Mouse (Mus musculus) midbrain, embryonic 15.5 days (tissue): Measurements from ENCODE around the gene Med17. TPM values are rescaled to one million over a fixed set of nuclear protein-coding genes. Genes with fewer than 3 reads are reported as not detected.

Source experiments
- ATAC-seq: fragments of 200-750 bp; cut with Nextera tagmentation; replicated peaks from 2 replicates; pipeline ENCODE4 v1.8.0; 2017; ENCODE audit warnings: moderate TSS enrichment
- H3K27ac ChIP-seq: fragments of 300-500 bp; sonication (generic); 2 replicates; pipeline ENCODE4 v1.5.1; 2015; ENCODE audit warnings: mild to moderate bottlenecking, inconsistent platforms
- H3K27me3 ChIP-seq: fragments of 300-500 bp; sonication (generic); replicated peaks from 2 replicates; pipeline ENCODE4 v1.6.1; 2015; ENCODE audit warnings: inconsistent platforms
- H3K36me3 ChIP-seq: fragments of 300-500 bp; sonication (generic); replicated peaks from 2 replicates; pipeline ENCODE4 v1.6.1; 2015; ENCODE audit warnings: inconsistent platforms
- H3K4me1 ChIP-seq: fragments of 300-500 bp; sonication (generic); 2 replicates; pipeline ENCODE4 v1.6.1; 2015; ENCODE audit warnings: inconsistent platforms
- H3K4me2 ChIP-seq: fragments of 300-500 bp; sonication (generic); 2 replicates; pipeline ENCODE4 v1.6.1; 2015; ENCODE audit warnings: inconsistent platforms, mild to moderate bottlenecking, moderate library complexity
- H3K4me3 ChIP-seq: fragments of 300-500 bp; sonication (generic); 2 replicates; pipeline ENCODE4 v1.5.1; 2015; ENCODE audit warnings: mild to moderate bottlenecking, inconsistent platforms
- H3K9ac ChIP-seq: fragments of 300-500 bp; sonication (generic); 2 replicates; pipeline ENCODE4 v1.6.1; 2015; ENCODE audit warnings: mild to moderate bottlenecking, inconsistent platforms
- H3K9me3 ChIP-seq: fragments of 300-500 bp; sonication (generic); 2 replicates; pipeline ENCODE4 v1.6.1; 2016; ENCODE audit warnings: inconsistent platforms
- WGBS: fragments of 180-500 bp; shearing (Covaris S2); methylation state at CpG from one replicate; pipeline ENCODE4 v1.1.7; 2015; ENCODE audit warnings: mixed read lengths; 5-methylcytosine and 5-hydroxymethylcytosine counted together
- polyA plus RNA-seq: library from polyadenylated mRNA; unstranded; fragments of >200 nt; fragmentation: Nextera tagmentation; extraction: Ambion mirVana; gene quantifications from 2 replicates; pipeline ENCODE4 v1.2.1, GENCODE M21; 2015

The Med17 gene
- polyA plus RNA-seq, 1 experiment from 2014 or later = 30.8 TPM

DNA sequence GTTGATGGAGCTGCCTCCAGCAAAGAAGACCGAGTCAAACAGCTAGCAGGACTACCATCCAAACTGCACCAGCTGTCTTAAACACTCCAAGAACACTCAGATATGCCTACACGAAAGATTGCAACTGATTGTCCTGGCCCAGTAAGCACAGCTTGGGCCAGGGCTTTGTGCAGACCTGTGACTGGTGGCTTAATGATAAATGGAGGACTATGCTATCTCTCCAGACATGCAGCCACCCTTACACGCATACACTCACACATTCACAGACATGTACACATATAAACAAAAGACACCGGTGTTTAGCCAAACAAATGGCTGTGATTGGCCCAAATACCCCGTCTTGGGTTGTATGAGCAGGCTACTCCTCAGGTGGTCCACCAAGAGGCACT, 754 bp upstream of the Med17 start:
- H3K9me3 ChIP-seq = no peaks in the 10 kb centered on the region
- H3K27ac ChIP-seq = peak overlapping the region; percentile 89; the same call in 1 of the 2 replicates
- peaks cover 28% of the 10 kb centered on the region for H3K4me1 ChIP-seq
- peaks cover 8% of the 10 kb centered on the region for H3K36me3 ChIP-seq
- H3K4me2 ChIP-seq = peak overlapping the region; percentile 60
- ATAC-seq = peak; percentile 17
- 47% methylated on average over 5 of the region's 5 CpGs for WGBS
- H3K9ac ChIP-seq = peak overlapping the region; percentile 99
- H3K4me3 ChIP-seq = peak overlapping the region; percentile 90
- H3K27me3 ChIP-seq = no peaks in the 10 kb centered on the region

DNA sequence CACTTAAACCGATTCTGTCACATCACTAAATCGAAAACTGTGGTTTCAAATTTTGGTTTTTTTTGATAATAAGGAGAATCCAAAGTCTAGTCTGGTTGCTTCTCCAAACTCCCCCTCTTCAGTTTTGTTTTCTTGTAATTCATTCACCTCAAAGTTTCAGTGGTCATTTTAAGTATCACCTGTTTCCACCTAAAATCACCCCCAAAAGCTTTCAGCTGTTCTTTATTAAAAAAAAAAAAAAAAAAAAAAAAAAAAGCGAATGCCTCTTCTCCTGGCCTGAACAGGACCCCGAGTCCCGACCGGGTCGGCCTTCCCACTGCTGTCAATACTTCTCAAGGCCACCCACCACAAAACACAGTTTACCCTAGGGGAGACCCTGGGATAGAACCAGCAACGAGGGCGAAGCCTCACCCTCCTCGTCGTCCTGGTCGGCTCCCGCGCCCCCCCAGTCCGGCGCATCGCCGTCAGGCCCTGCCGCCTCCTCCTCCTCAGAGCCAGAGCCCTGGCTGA, 537 bp downstream of the Med17 start:
- ATAC-seq = peak; percentile 74; the same call in 1 of the 2 replicates
- 9% methylated on average over 19 of the region's 19 CpGs for WGBS
- H3K27me3 ChIP-seq = no peaks in the 10 kb centered on the region

DNA sequence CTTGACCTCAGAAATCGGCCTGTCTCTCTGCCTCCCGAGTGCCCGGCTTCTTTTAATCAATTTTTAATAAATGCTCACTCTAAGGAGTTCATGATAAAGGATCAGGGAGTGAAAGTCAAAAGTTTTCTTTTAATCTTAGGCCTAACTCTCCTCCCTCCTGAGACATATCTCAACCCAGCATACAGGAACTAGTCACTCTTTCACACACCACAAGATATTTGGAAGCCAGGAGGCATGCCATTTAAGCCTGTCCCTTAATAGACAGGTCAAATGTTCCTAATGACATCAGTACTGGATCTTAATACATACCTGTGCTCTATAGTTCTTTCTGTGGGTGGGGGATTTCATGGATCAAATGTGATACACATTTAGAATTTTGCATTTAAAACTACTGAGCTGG, 1.4 kb downstream of the Med17 start:
- H3K27me3 ChIP-seq = no peaks in the 10 kb centered on the region
- no peaks in the 10 kb centered on the region for H3K9me3 ChIP-seq
- H3K36me3 ChIP-seq = peaks cover 29% of the 10 kb centered on the region
- no peak overlapping the region for H3K4me3 ChIP-seq
- H3K4me2 ChIP-seq = no peak overlapping the region
- H3K9ac ChIP-seq = no peak overlapping the region
- H3K4me1 ChIP-seq = peaks cover 28% of the 10 kb centered on the region
- WGBS = 92% methylated on average over 3 of the region's 3 CpGs
- ATAC-seq = no peak
- H3K27ac ChIP-seq = no peak overlapping the region

More for the DNA sequence above, 537 bp downstream of the Med17 start:
- Histone ChIP-seq H3K36me3 (peaks cover 21% of the 10 kb centered on the region), H3K4me1 (peaks cover 28% of the 10 kb centered on the region), H3K9me3 (no peaks in the 10 kb centered on the region), H3K9ac (peak overlapping the region; percentile 99), H3K27ac (peak overlapping the region; percentile 89), H3K4me3 (peak overlapping the region; percentile 90), H3K4me2 (peak overlapping the region; percentile 60)

DNA sequence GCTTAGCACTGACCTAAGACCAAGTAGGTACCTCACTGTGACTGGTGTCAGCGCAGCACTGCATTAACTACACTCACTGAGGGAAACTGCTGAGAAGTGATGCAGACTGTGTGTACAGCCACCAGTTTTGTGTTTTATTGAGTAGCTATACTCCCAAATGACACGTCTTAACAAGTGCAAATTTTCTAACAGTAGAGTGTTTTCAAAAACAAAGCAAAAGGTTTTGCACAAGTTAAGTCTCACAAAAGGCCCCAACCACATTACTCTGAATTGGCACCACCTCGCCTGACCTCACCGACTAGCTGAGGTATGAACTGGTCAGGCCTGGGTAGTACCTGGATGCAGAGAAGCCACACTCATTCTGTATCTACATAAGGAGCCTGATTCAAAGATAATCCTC, 2.9 kb downstream of the Med17 start:
- Histone ChIP-seq H3K4me1 (peaks cover 28% of the 10 kb centered on the region), H3K9me3 (no peaks in the 10 kb centered on the region), H3K4me2 (no peak overlapping the region), H3K27me3 (no peaks in the 10 kb centered on the region), H3K36me3 (peaks cover 43% of the 10 kb centered on the region), H3K9ac (no peak overlapping the region), H3K4me3 (no peak overlapping the region), H3K27ac (no peak overlapping the region)
- ATAC-seq = no peak
- 95% methylated on average over 4 of the region's 4 CpGs for WGBS

DNA sequence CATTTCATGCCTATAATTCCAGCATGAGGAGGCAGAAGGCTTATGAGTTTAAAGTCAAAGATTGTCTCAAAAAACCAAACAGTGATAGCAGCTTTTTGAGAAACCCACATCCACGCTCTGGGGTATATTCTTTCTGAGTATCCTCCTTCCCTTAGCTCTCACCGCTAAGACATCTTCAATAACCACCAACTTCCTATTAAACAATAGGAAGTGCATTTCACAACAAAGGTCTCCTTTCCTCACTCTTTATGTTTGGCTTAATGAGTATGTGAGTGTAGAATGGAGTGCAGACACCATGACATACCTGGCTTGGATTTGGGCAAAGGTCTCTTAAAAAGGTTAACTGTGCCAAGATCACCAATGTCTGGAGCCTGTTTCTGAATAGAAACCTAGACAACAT, 5.8 kb downstream of the Med17 start:
- Histone ChIP-seq H3K36me3 (peaks cover 71% of the 10 kb centered on the region), H3K27me3 (no peaks in the 10 kb centered on the region), H3K4me2 (no peak overlapping the region), H3K27ac (no peak overlapping the region), H3K4me3 (no peak overlapping the region), H3K4me1 (peaks cover 15% of the 10 kb centered on the region), H3K9ac (no peak overlapping the region), H3K9me3 (no peaks in the 10 kb centered on the region)
- WGBS = 93% methylated on average over 2 of the region's 2 CpGs
- no peak for ATAC-seq

DNA sequence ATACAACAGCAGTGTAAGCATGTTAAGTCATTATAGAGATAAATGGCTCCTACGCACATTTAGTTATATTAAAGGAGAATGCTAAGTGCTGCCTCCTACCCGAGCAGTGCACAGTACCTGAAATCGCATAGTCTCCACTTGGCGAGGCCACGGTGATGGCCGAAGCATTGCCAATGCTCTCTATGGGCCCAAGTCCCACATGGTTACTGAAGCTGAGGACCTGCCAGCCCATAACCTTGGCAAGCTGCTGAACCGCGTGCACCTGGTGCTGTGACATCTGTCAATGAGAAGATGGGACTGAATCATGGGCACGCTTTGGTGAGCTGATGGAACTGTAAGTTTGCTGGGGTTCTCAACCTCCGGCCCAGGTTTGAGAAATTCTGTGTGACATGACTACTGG, 16.2 kb downstream of the Med17 start:
- H3K27ac ChIP-seq = no peak overlapping the region
- H3K4me3 ChIP-seq = no peak overlapping the region
- no peak overlapping the region for H3K4me2 ChIP-seq
- H3K4me1 ChIP-seq = no peaks in the 10 kb centered on the region
- H3K27me3 ChIP-seq = no peaks in the 10 kb centered on the region
- no peak overlapping the region for H3K9ac ChIP-seq
- WGBS = 95% methylated on average over 10 of the region's 10 CpGs
- H3K9me3 ChIP-seq = no peaks in the 10 kb centered on the region
- H3K36me3 ChIP-seq = peaks cover 67% of the 10 kb centered on the region
- no peak for ATAC-seq

DNA sequence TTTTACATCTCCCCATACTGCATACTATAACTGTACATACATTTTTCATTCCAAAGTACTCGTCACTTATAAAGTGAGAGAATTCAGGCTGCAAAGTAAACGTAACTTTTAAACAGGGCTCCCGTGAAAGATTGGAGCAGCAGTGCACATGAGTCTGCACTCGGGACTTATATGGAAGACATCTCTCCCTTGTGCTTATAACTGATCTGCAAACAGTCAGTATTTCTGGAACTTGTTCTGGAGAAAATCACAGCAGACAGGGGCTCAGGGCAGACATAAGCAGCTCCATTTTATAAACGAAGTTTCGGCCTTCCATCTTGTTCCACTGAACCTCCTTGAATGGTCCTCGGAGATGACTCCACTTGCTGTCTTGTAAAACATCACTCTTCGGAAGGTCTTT, 17.8 kb downstream of the Med17 start:
- Histone ChIP-seq H3K9me3 (no peaks in the 10 kb centered on the region), H3K27me3 (no peaks in the 10 kb centered on the region), H3K4me3 (no peak overlapping the region), H3K4me1 (no peaks in the 10 kb centered on the region), H3K36me3 (peaks cover 55% of the 10 kb centered on the region), H3K27ac (no peak overlapping the region), H3K9ac (no peak overlapping the region), H3K4me2 (no peak overlapping the region)
- WGBS = 95% methylated on average over 8 of the region's 8 CpGs
- ATAC-seq = no peak

DNA sequence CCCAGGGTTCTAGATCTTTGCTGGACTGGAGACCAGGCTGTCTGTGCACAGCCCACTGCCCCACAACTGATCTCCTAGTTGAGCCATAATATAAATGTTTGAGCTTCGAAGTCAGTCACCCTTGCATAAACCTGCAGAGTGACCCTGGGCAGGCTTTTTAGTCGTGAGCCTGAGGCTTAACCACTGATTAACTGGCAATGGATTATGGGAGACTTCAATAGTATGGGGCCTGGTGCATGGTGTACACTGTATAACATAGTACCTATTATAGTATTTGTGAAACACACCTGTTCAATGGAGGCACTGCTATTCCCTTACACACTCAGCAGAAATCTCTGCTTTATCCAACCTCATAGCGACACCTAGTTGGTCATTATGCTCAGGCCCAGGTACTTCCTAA, 23.5 kb downstream of the Med17 start:
- no peak overlapping the region for H3K9ac ChIP-seq

DNA sequence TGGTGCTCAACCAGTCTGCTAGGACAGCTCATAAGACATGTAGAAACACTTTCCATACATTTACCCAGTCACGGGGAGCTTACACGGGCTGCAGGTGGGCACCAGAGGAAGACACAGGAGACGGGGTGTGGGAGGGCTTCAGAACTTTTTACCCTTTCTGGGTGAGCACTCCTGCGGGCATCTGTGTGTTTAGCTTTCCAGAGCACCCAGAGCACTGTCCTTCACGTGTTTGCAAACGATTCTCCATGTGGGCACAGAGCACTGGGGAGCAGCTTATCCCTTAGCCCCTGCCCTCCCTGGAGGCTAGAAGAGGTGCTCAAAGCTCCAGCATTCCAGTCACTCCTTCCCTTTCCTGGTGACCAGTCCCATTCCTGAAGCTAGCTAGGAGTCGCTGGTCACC, 25.2 kb downstream of the Med17 start:
- 85% methylated on average over 7 of the region's 7 CpGs for WGBS
- H3K27ac ChIP-seq = no peak overlapping the region
- no peaks in the 10 kb centered on the region for H3K36me3 ChIP-seq
- no peaks in the 10 kb centered on the region for H3K9me3 ChIP-seq
- ATAC-seq = no peak
- H3K4me1 ChIP-seq = no peaks in the 10 kb centered on the region
- no peaks in the 10 kb centered on the region for H3K27me3 ChIP-seq
- H3K4me2 ChIP-seq = no peak overlapping the region
- no peak overlapping the region for H3K4me3 ChIP-seq
- no peak overlapping the region for H3K9ac ChIP-seq

More for the DNA sequence above, 23.5 kb downstream of the Med17 start:
- Histone ChIP-seq H3K4me3 (no peak overlapping the region), H3K27ac (no peak overlapping the region), H3K4me1 (no peaks in the 10 kb centered on the region), H3K27me3 (no peaks in the 10 kb centered on the region), H3K36me3 (peaks cover 10% of the 10 kb centered on the region; the same call in 1 of the 2 replicates), H3K9me3 (no peaks in the 10 kb centered on the region), H3K4me2 (no peak overlapping the region)
- 74% methylated on average over 3 of the region's 3 CpGs for WGBS
- ATAC-seq = no peak

DNA sequence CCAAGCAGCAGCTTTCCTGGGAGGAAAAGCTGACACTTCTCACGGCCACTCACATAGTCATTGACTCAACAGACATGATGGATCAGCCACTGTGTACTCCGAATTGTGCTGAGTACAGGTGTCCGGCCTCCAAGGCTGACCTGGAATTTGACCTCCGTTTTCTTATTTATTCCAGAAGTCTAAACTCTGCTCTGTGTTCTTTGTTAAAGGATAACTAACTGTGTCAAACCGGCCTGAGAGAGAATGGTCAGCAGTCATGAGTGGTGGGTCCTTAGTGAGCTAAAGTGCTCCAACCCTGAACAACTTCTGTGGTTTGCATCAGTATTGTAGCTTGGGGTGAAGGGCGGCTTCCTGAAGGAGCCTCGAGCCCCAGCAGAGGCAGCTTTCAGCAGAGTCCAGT, 27.5 kb downstream of the Med17 start:
- no peak overlapping the region for H3K27ac ChIP-seq
- 83% methylated on average over 7 of the region's 7 CpGs for WGBS

DNA sequence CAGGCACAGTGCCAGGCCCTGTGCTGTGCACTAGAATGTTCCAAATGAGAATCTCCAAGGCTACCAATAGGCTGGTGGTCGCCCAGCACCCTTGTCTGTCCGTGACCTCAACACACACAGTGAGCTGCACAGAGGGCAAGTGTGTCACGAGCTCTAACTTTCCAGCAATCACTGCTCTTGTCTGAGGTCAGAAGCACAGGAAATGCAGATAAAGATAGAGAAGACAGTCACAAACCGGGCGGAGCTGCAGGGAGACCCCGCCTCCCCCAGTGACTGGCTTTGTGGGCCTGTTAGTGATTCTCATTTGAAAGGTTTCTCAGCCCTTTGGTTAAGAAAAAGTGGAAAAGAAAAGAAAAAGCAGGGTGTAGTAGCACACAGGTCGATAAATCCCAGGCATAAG, 29.4 kb downstream of the Med17 start:
- Histone ChIP-seq H3K27me3 (no peaks in the 10 kb centered on the region), H3K9ac (no peak overlapping the region), H3K4me3 (no peak overlapping the region), H3K4me1 (no peaks in the 10 kb centered on the region), H3K27ac (no peak overlapping the region), H3K9me3 (no peaks in the 10 kb centered on the region), H3K36me3 (no peaks in the 10 kb centered on the region), H3K4me2 (no peak overlapping the region)
- WGBS = 80% methylated on average over 7 of the region's 7 CpGs
- ATAC-seq = no peak

More for the DNA sequence above, 27.5 kb downstream of the Med17 start:
- no peak overlapping the region for H3K4me3 ChIP-seq
- H3K36me3 ChIP-seq = no peaks in the 10 kb centered on the region
- no peak overlapping the region for H3K4me2 ChIP-seq
- no peak overlapping the region for H3K9ac ChIP-seq
- H3K9me3 ChIP-seq = no peaks in the 10 kb centered on the region
- ATAC-seq = no peak
- H3K27me3 ChIP-seq = no peaks in the 10 kb centered on the region
- H3K4me1 ChIP-seq = no peaks in the 10 kb centered on the region

DNA sequence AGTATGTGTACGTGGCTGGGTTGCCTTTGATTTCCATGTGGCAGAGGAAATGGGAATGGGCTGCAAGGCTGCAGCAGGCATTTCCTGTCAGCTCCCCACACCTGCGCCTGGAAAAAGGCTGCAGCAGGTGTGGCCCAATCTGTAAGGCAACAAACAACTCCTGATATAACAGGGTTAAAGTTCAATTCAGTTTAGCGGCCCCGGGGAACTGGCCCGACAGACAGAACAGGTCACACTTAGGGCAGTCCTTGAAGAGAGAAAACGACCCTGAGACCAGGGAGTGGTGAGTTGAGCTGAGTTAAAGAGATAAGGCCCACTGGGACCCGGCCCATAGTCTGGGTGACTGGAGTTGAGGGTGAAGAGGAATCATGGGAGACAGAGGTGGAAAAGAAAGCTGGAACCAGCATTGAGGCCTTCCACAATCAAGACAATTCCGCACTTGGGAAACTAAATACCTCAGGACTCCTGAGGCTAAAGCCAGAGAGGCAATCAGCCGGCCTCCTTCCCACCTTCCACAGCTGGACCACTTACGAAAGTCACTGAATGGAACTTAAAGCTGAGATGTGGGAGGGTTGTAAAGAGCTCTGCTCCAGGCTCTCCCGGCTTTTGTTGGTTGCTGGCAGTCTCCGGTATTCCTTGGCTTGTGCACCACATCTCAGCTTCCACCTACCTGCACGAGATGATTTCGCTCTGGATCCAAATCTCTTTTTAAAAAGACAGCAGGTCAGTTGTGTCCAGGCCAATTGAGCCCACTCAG, 34.2 kb downstream of the Med17 start:
- Histone ChIP-seq H3K36me3 (no peaks in the 10 kb centered on the region), H3K27me3 (no peaks in the 10 kb centered on the region), H3K27ac (no peak overlapping the region), H3K4me2 (no peak overlapping the region), H3K4me1 (no peaks in the 10 kb centered on the region), H3K4me3 (no peak overlapping the region), H3K9ac (no peak overlapping the region), H3K9me3 (no peaks in the 10 kb centered on the region)
- 81% methylated on average over 14 of the region's 14 CpGs for WGBS
- ATAC-seq = no peak

DNA sequence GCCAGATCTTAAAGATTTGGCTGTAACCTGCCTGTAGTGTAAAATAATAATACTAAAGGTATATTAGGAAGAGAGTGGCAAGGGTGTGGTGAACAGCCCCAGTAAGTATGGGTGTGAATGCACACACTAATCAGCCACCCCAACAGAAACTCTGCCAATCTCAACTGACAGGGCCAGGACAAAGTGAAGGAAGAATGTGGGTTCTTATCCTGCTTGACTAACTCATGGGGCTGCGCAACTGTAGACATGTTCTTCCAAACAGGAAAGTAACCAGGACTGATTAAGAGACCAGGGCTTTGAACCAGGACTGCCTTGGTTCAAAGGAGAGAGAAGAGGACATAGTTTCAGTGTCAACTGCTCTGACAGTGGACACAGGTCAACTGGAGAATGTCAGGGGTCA, 37.6 kb downstream of the Med17 start:
- Histone ChIP-seq H3K4me1 (peaks cover 11% of the 10 kb centered on the region), H3K4me2 (no peak overlapping the region), H3K27me3 (no peaks in the 10 kb centered on the region), H3K9ac (no peak overlapping the region), H3K4me3 (no peak overlapping the region), H3K36me3 (no peaks in the 10 kb centered on the region), H3K9me3 (no peaks in the 10 kb centered on the region), H3K27ac (no peak overlapping the region)
- WGBS = 94% methylated on average over 1 of the region's 1 CpGs
- no peak for ATAC-seq
